Mouse (Mus musculus) erythroblast, embryonic 14.5 days (primary cell): ENCODE data around the gene 2510039O18Rik.

Experiments used
- GATA1 ChIP-seq: IDR thresholded peaks from 2 replicates; pipeline ENCODE4 v1.6.1; 2012; ENCODE audit warnings: low read length, inconsistent platforms, mixed read lengths
- TAL1 ChIP-seq: IDR thresholded peaks from 3 replicates; pipeline ENCODE4 v1.6.1; 2012; ENCODE audit warnings: low read length, inconsistent platforms, mixed read lengths

DNA sequence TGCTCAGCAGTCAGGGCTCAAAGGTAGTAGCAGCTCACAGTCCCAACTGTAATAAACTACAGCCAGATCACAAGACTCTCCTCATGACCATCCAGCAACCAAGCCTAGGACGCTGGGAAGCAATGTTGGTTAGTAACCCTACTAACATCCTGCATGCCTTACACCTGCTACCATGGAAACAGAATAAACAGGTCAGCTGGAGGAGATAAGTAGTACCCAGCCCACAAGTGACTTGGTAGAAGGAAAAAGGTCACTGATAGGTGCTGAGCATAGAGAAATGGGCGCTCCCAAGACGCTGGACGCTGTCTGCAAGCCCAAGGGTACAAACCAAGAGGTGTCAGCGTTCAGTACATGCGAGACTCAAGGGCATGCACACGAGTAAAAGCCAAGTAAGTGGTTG is 40.2 kb upstream of the 2510039O18Rik start:
- TF ChIP-seq TAL1 = no peak
- no peak for TF ChIP-seq GATA1
